Mouse (Mus musculus) liver, embryonic 16.5 days (tissue): ENCODE measurements around the gene Clec18a. TPM values are rescaled to one million over a fixed set of nuclear protein-coding genes. Genes with fewer than 3 reads are reported as not detected.
"Not testable (repeated sequence)": the region's sequence is repeated elsewhere in the genome, so short reads cannot be mapped to it uniquely, and the experiment has no call there.

Experiments used
- ATAC-seq: fragments of 200-750 bp; cut with Nextera tagmentation; 2 replicates; pipeline ENCODE4 v1.8.0; 2017; ENCODE audit warnings: low read depth, mild to moderate bottlenecking, moderate number of reproducible peaks, moderate library complexity
- H3K27ac ChIP-seq: fragments of 300-500 bp; sonication (generic); 2 replicates; pipeline ENCODE4 v1.5.1; 2014; ENCODE audit warnings: mild to moderate bottlenecking, low read length
- H3K27me3 ChIP-seq: fragments of 300-500 bp; sonication (generic); 2 replicates; pipeline ENCODE4 v1.6.1; 2014; ENCODE audit warnings: low read depth, low read length, mixed read lengths; ENCODE audit not compliant: control insufficient read depth, insufficient read depth
- H3K36me3 ChIP-seq: fragments of 300-500 bp; sonication (generic); 2 replicates; pipeline ENCODE4 v1.6.1; 2014; ENCODE audit warnings: mild to moderate bottlenecking; ENCODE audit not compliant: control insufficient read depth, insufficient read depth
- H3K4me1 ChIP-seq: fragments of 300-500 bp; sonication (generic); 2 replicates; pipeline ENCODE4 v1.6.1; 2014; ENCODE audit warnings: low read depth, low read length, mixed read lengths; ENCODE audit not compliant: control insufficient read depth
- H3K4me2 ChIP-seq: fragments of 300-500 bp; sonication (generic); 2 replicates; pipeline ENCODE4 v1.6.1; 2014; ENCODE audit warnings: low read depth, low read length, mixed read lengths
- H3K4me3 ChIP-seq: fragments of 300-500 bp; sonication (generic); 2 replicates; pipeline ENCODE4 v1.5.1; 2014; ENCODE audit warnings: low read depth, mild to moderate bottlenecking, low read length
- H3K9ac ChIP-seq: fragments of 300-500 bp; sonication (generic); 2 replicates; pipeline ENCODE4 v1.6.1; 2014; ENCODE audit warnings: low read depth, low read length
- H3K9me3 ChIP-seq: fragments of 300-500 bp; sonication (generic); replicated peaks from 2 replicates; pipeline ENCODE4 v1.6.1; 2016; ENCODE audit warnings: low read length; ENCODE audit not compliant: control insufficient read depth
- WGBS: fragments of 180-500 bp; shearing (Covaris S2); extraction: QIAGEN DNeasy Blood & Tissue Kit; methylation state at CpG from one replicate; pipeline ENCODE4 v1.1.7; 2014; ENCODE audit not compliant: insufficient replicate concordance; 5-methylcytosine and 5-hydroxymethylcytosine counted together
- polyA plus RNA-seq: library from polyadenylated mRNA; unstranded; fragments of >200 nt; fragmentation: Nextera tagmentation; extraction: Ambion mirVana; gene quantifications from 2 replicates; pipeline ENCODE4 v1.2.1, GENCODE M21; 2015

Gene Clec18a
- polyA plus RNA-seq: not detected in 2 replicates

GRCm38 (mm10) chr8:111092326-111092725, at the start of gene Clec18a:
Clec18a (minus strand) TSS chr8:111092426.
- H3K9me3 ChIP-seq, H3K4me1 ChIP-seq, H3K4me3 ChIP-seq, H3K27me3 ChIP-seq, H3K36me3 ChIP-seq, H3K4me2 ChIP-seq, ATAC-seq, H3K9ac ChIP-seq, H3K27ac ChIP-seq: not testable (repeated sequence)
- WGBS: 77% methylated on average over 5 of the region's 6 CpGs

- no peaks in the 10 kb centered on the region for H3K27me3 ChIP-seq
- no peaks in the 10 kb centered on the region for H3K36me3 ChIP-seq
- 84% methylated on average over 2 of the region's 2 CpGs for WGBS
- H3K9me3 ChIP-seq: no peaks in the 10 kb centered on the region
- H3K27ac ChIP-seq: no peak overlapping the region
- no peaks in the 10 kb centered on the region for H3K4me1 ChIP-seq
- ATAC-seq: no peak
- H3K9ac ChIP-seq: no peak overlapping the region
- H3K4me3 ChIP-seq: no peak overlapping the region
- H3K4me2 ChIP-seq: no peak overlapping the region
Observed at GRCm38 (mm10) chr8:111130756-111131155, 38.5 kb upstream of the Clec18a start.

- Histone ChIP-seq H3K4me3 (no peak overlapping the region), H3K4me1 (no peaks in the 10 kb centered on the region), H3K27ac (no peak overlapping the region), H3K4me2 (no peak overlapping the region), H3K36me3 (peaks cover 3% of the 10 kb centered on the region), H3K9me3 (no peaks in the 10 kb centered on the region), H3K27me3 (no peaks in the 10 kb centered on the region), H3K9ac (no peak overlapping the region)
- 80% methylated on average over 3 of the region's 3 CpGs for WGBS
- ATAC-seq: no peak
Observed at GRCm38 (mm10) chr8:111119481-111119880, 27.3 kb upstream of the Clec18a start.

GRCm38 (mm10) chr8:111114891-111115290, 22.7 kb upstream of the Clec18a start:
- peaks cover 3% of the 10 kb centered on the region for H3K36me3 ChIP-seq
- WGBS: 85% methylated on average over 5 of the region's 5 CpGs

GRCm38 (mm10) chr8:111094719-111095302, 2.6 kb upstream of the Clec18a start:
- H3K27ac ChIP-seq, H3K27me3 ChIP-seq, H3K4me1 ChIP-seq, H3K36me3 ChIP-seq, H3K9me3 ChIP-seq: not testable (repeated sequence)
- ATAC-seq: peak; percentile 75
- Histone ChIP-seq H3K4me2 (peak overlapping the region; percentile 84), H3K9ac (peak overlapping the region; percentile 64), H3K4me3 (peak overlapping the region; percentile 72)
- under 1% methylated on average over 56 of the region's 69 CpGs for WGBS

More at GRCm38 (mm10) chr8:111114891-111115290, 22.7 kb upstream of the Clec18a start:
- H3K27ac ChIP-seq: no peak overlapping the region
- no peaks in the 10 kb centered on the region for H3K9me3 ChIP-seq
- ATAC-seq: no peak
- H3K9ac ChIP-seq: no peak overlapping the region
- no peaks in the 10 kb centered on the region for H3K4me1 ChIP-seq
- H3K4me3 ChIP-seq: no peak overlapping the region
- H3K27me3 ChIP-seq: no peaks in the 10 kb centered on the region
- no peak overlapping the region for H3K4me2 ChIP-seq

GRCm38 (mm10) chr8:111093865-111094718, 1.9 kb upstream of the Clec18a start, which contains the start of gene Pdpr:
Pdpr (plus strand) TSS chr8:111094630.
- peaks cover 10% of the 10 kb centered on the region for H3K4me1 ChIP-seq
- H3K4me2 ChIP-seq: peak within 1 kb of the TSS; percentile 97
- no peaks in the 10 kb centered on the region for H3K9me3 ChIP-seq
- H3K36me3 ChIP-seq: no peaks in the 10 kb centered on the region
- H3K4me3 ChIP-seq: peak within 1 kb of the TSS; percentile 72
- peak; percentile 90 for ATAC-seq
- H3K27ac ChIP-seq: no peak within 1 kb of the TSS
- WGBS: 8% methylated on average over 46 of the region's 72 CpGs
- H3K9ac ChIP-seq: peak within 1 kb of the TSS; percentile 64
- no peaks in the 10 kb centered on the region for H3K27me3 ChIP-seq

GRCm38 (mm10) chr8:111091706-111092105, 520 bp downstream of the Clec18a start:
- H3K4me2 ChIP-seq: no peak overlapping the region
- H3K4me1 ChIP-seq: peaks cover 10% of the 10 kb centered on the region
- no peak overlapping the region for H3K4me3 ChIP-seq
- no peaks in the 10 kb centered on the region for H3K9me3 ChIP-seq
- no peak for ATAC-seq
- H3K36me3 ChIP-seq: no peaks in the 10 kb centered on the region
- H3K27me3 ChIP-seq: no peaks in the 10 kb centered on the region
- no peak overlapping the region for H3K9ac ChIP-seq
- whole genome bisulfite sequencing: 69% methylated on average over 7 of the region's 7 CpGs
- no peak overlapping the region for H3K27ac ChIP-seq

GRCm38 (mm10) chr8:111090126-111090525, 2.1 kb downstream of the Clec18a start:
- WGBS: 0% methylated on average over 2 of the region's 2 CpGs
- no peak for ATAC-seq
- Histone ChIP-seq H3K9ac (no peak overlapping the region), H3K9me3 (no peaks in the 10 kb centered on the region), H3K4me1 (peaks cover 7% of the 10 kb centered on the region), H3K36me3 (no peaks in the 10 kb centered on the region), H3K27ac (no peak overlapping the region), H3K27me3 (no peaks in the 10 kb centered on the region), H3K4me3 (no peak overlapping the region), H3K4me2 (no peak overlapping the region)

- H3K4me2 ChIP-seq, H3K4me1 ChIP-seq, H3K9ac ChIP-seq, ATAC-seq, H3K27ac ChIP-seq, H3K4me3 ChIP-seq, H3K27me3 ChIP-seq, H3K9me3 ChIP-seq, H3K36me3 ChIP-seq: not testable (repeated sequence)
- 67% methylated on average over 5 of the region's 5 CpGs for WGBS
Observed at GRCm38 (mm10) chr8:111083936-111084335, 8.3 kb downstream of the Clec18a start.
